Mouse (Mus musculus): ENCODE results near the gene Dusp22.

DNA sequence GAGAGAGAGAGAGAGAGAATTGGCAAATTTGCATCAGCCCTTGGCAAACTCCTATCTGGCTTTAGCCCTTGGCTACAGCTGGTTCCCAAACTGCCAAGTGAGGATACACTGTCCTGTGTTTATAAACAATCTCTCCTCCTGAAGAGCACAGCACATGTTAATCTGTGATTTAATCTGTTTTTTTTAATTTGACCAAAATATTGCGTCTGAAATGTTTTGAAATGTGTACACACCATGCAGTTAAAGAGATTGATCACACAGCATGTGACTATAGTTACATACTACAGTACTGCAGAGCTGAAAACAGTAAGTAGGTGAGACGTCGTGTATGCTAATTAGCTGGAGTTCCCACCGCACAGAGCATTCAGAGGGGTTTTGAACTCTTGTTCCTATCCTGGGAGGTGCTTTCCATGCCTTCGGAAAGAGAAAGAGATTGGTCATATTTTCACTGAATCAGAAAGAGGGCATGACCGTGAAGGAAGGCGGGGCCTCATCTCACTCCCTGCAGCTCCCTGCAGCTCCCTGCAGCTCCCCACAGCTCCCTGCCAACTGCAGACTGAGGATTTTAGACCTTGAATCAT, 65.0 kb downstream of the Dusp22 start:
- no peak for TF ChIP-seq CTCF (IDR thresholded peaks at IDR 0.05; ENCODE audit: extremely low read depth, insufficient read length, insufficient replicate concordance, low read depth, low read length)
- no peak for TF ChIP-seq POLR2A (IDR thresholded peaks at IDR 0.05; ENCODE audit: low read depth, low read length)

Measured in small intestine, adult 2 months (tissue).